Mouse (Mus musculus): Measurements from ENCODE around the gene Gna15.

GRCm38 (mm10) chr10:81456983-81457563, 67.0 kb downstream of the Gna15 start:
- TF ChIP-seq MXI1 (IDR thresholded peaks at IDR 0.05; ENCODE audit: low read depth, low read length) (no peak), ZKSCAN1 (IDR thresholded peaks at IDR 0.05; ENCODE audit: low read depth, low read length) (no peak), POLR2A (IDR thresholded peaks at IDR 0.05; ENCODE audit: control insufficient read depth in 1 of 2, insufficient read depth in 1 of 2, low read depth in 1 of 2, low read length in 2 of 2, poor library complexity in 1 of 2) (no peak), CHD2 (IDR thresholded peaks at IDR 0.05; ENCODE audit: low read length) (no peak), GATA1 (IDR thresholded peaks at IDR 0.05; ENCODE audit: low read depth, low read length) (no peak), CTCF (IDR thresholded peaks at IDR 0.05 in 2 of 3, conservative IDR thresholded peaks at IDR 0.05 in 1 of 3; ENCODE audit: control insufficient read depth in 1 of 3, insufficient read depth in 1 of 3, low read depth in 2 of 3, low read length in 3 of 3, poor library complexity in 1 of 3, severe bottlenecking in 1 of 3) (no peak), MAX (IDR thresholded peaks at IDR 0.05; ENCODE audit: low read length) (no peak), CHD1 (IDR thresholded peaks at IDR 0.05; ENCODE audit: low read depth, low read length) (no peak), GABPA (IDR thresholded peaks at IDR 0.05; ENCODE audit: low read depth, low read length) (no peak), RCOR1 (IDR thresholded peaks at IDR 0.05; ENCODE audit: low read depth, low read length) (no peak), ZMIZ1 (IDR thresholded peaks at IDR 0.05; ENCODE audit: low read depth, low read length) (no peak)

All from MEL (cell line).